Mouse (Mus musculus) liver, embryonic 12.5 days (tissue): ENCODE measurements around the gene Scamp2. TPM values are rescaled to one million over a fixed set of nuclear protein-coding genes. Genes with fewer than 3 reads are reported as not detected.

Experiments
- ATAC-seq: fragments of 200-750 bp; cut with Nextera tagmentation; 2 replicates; pipeline ENCODE4 v1.8.0; 2017; ENCODE audit warnings: moderate number of reproducible peaks, mild to moderate bottlenecking, moderate library complexity
- H3K27ac ChIP-seq: fragments of 300-500 bp; sonication (generic); 2 replicates; pipeline ENCODE4 v1.5.1; 2016; ENCODE audit warnings: mild to moderate bottlenecking
- H3K27me3 ChIP-seq: fragments of 300-500 bp; sonication (generic); replicated peaks from 2 replicates; pipeline ENCODE4 v1.6.1; 2016; ENCODE audit warnings: mild to moderate bottlenecking, moderate library complexity
- H3K36me3 ChIP-seq: fragments of 300-500 bp; sonication (generic); 2 replicates; pipeline ENCODE4 v1.6.1; 2016; ENCODE audit warnings: mild to moderate bottlenecking, moderate library complexity
- H3K4me1 ChIP-seq: fragments of 300-500 bp; sonication (generic); 2 replicates; pipeline ENCODE4 v1.6.1; 2016
- H3K4me2 ChIP-seq: fragments of 300-500 bp; sonication (generic); 2 replicates; pipeline ENCODE4 v1.6.1; 2016; ENCODE audit warnings: mild to moderate bottlenecking, moderate library complexity
- H3K4me3 ChIP-seq: fragments of 300-500 bp; sonication (generic); 2 replicates; pipeline ENCODE4 v1.5.1; 2016; ENCODE audit warnings: mild to moderate bottlenecking, moderate library complexity
- H3K9ac ChIP-seq: fragments of 300-500 bp; sonication (generic); 2 replicates; pipeline ENCODE4 v1.6.1; 2016; ENCODE audit warnings: mild to moderate bottlenecking, moderate library complexity
- H3K9me3 ChIP-seq: fragments of 300-500 bp; sonication (generic); replicated peaks from 2 replicates; pipeline ENCODE4 v1.6.1; 2016; ENCODE audit warnings: mild to moderate bottlenecking, moderate library complexity
- WGBS: fragments of 180-500 bp; shearing (Covaris S2); methylation state at CpG from one replicate; pipeline ENCODE4 v1.1.7; 2016; ENCODE audit not compliant: insufficient replicate concordance; 5-methylcytosine and 5-hydroxymethylcytosine counted together
- polyA plus RNA-seq: library from polyadenylated mRNA; unstranded; fragments of >200 nt; fragmentation: Nextera tagmentation; extraction: Ambion mirVana; gene quantifications from 2 replicates; pipeline ENCODE4 v1.2.1, GENCODE M21; 2016

Scamp2 gene
- polyA plus RNA-seq, 1 experiment from 2014 or later = 33.2 TPM

DNA sequence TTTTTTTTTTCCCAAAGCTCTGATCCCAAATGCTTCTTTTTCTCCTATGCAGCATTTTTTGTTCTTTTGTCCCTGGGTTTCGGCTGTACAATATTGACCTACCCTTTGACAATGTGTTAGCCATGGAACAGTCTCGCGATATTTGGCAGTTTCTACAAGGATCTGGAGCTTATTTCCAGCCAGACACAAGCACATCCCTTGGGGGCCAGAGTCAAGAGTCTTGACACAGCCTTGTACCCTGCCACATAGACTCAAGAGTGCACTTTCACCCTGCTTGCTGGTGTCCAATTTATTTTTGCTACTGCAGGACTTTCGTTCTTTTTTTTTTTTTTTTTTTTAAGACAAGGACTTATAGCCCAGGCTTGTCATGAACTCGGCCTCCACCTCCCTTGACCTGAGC lies 24.4 kb upstream of the Scamp2 start:
- 87% methylated on average over 5 of the region's 5 CpGs for WGBS
- Histone ChIP-seq H3K9ac (peak overlapping the region; percentile 93; the same call in 1 of the 2 replicates), H3K36me3 (peaks cover 63% of the 10 kb centered on the region), H3K4me1 (peaks cover 28% of the 10 kb centered on the region), H3K27me3 (no peaks in the 10 kb centered on the region), H3K9me3 (no peaks in the 10 kb centered on the region), H3K4me3 (peak overlapping the region; percentile 88), H3K27ac (0 out of 2 replicates have a peak overlapping the region, but pooled peaks have one; percentile 84), H3K4me2 (peak overlapping the region; percentile 78)
- no peak for ATAC-seq

DNA sequence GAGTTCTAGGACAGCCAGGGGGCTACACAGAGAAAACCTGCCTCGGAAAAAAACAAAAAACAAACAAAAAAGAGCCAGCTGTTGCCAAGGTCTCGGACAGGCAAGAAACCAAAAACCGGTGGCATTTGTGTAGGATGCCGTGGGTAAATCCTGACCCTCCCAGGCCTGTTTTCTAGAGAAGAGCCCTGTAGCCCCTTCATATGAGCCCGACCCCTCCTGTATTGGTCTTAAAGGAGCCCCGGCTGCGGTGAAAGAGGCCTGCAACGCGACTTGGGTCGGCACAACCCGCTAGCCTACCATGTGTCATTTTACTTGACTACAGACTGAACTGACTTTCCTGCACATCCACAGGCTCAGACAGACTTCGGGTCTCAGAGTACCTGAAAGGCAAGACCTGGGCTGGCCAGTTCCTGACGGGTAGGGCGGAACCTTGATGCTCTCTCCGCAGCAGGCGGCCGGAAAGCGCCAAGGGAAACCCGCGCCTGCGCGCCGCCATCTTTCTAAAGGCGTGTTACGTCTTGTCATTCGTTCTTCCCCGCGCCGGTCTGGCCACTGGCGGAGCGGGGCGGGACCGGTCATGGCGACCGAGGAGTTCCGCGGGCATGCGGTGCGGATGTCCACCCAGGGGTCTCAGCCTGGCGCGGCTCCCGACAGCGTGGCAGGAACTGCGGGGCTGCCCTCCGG lies 23.6 kb upstream of the Scamp2 start, which contains the start of gene Fam219b:
Gene Fam219b, plus strand, starts transcription at position 485 of the 684 bp plus-strand sequence.
- peak within 1 kb of the TSS; percentile 88 for H3K4me3 ChIP-seq
- peak within 1 kb of the TSS; percentile 78 for H3K4me2 ChIP-seq
- H3K36me3 ChIP-seq = peaks cover 62% of the 10 kb centered on the region
- H3K27ac ChIP-seq = peak within 1 kb of the TSS; percentile 84
- H3K9me3 ChIP-seq = no peaks in the 10 kb centered on the region
- H3K4me1 ChIP-seq = peaks cover 28% of the 10 kb centered on the region
- H3K27me3 ChIP-seq = no peaks in the 10 kb centered on the region
- H3K9ac ChIP-seq = peak within 1 kb of the TSS; percentile 93
- WGBS = 2% methylated on average over 45 of the region's 45 CpGs
- peak; percentile 91 for ATAC-seq

DNA sequence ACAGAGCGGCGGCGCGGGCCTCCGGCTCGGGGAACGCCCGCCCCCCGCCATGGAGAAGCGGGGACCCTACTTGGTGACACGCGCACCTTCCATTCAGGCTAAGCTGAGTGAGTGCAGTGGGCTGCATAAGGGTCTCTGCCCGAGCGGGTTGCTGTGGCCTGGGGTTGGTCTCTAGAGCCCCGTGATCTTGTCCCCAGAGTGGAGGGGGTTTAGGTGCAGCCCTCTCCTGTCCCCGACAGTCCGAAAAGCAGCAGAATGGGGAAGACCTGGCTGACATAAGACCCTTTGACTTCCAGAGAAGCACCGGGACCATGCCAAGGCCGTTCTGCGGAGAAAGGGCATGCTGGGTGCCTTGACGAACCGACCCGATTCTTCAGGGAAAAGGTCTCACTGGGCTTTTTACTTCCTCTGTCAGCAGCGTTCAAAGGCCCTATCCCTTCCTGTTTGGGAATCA lies 23.0 kb upstream of the Scamp2 start:
- Histone ChIP-seq H3K4me3 (peak overlapping the region; percentile 88), H3K9me3 (no peaks in the 10 kb centered on the region), H3K9ac (peak overlapping the region; percentile 93), H3K4me2 (peak overlapping the region; percentile 78), H3K27ac (peak overlapping the region; percentile 84), H3K27me3 (no peaks in the 10 kb centered on the region), H3K36me3 (peaks cover 62% of the 10 kb centered on the region), H3K4me1 (peaks cover 28% of the 10 kb centered on the region)
- WGBS = under 1% methylated on average over 24 of the region's 24 CpGs
- no peak; the same call in 1 of the 2 replicates for ATAC-seq

DNA sequence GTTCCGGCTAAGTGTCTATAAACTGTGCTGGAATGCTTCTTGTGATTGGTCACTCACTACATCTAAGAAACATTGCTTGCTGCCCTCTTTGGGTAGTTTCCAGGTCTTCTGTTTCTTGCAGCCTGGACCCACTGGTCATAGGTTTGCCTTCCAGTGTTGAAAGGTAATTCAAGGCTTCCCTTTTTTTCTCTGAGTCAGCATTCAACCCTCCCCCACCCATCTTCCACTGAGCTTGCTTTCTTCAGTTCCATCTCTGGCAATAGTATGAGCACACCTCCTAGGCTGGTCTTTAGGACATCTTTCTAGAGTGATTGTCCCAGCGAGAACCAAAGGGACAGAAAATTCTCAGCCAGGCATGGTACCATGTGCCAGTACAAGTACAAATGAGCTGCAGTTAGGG lies 21.2 kb upstream of the Scamp2 start:
- Histone ChIP-seq H3K4me2 (no peak overlapping the region), H3K9me3 (no peaks in the 10 kb centered on the region), H3K36me3 (peaks cover 63% of the 10 kb centered on the region), H3K9ac (no peak overlapping the region), H3K4me3 (no peak overlapping the region), H3K4me1 (peaks cover 28% of the 10 kb centered on the region), H3K27ac (no peak overlapping the region), H3K27me3 (no peaks in the 10 kb centered on the region)
- no peak for ATAC-seq
- 75% methylated on average over 2 of the region's 2 CpGs for WGBS

DNA sequence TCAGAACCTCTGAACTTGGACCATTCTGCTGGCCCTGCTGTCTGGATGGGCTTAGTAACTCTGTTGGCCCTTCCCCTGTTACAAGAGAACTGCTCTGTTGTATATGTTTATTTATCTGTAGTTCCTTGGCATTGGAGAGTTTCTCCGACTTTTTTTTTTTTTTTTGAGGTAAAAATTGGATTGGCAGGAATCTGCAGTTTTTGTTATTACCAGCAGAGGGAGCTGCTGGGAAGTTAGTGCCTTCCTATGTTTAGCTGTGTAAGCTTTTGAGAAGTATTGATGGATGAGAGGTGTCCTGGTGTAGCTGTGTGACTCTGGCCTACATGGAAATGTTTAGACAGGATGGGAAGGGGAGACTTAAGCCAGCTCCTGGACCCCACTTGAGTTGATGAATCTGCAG lies 19.4 kb upstream of the Scamp2 start:
- no peak overlapping the region for H3K4me2 ChIP-seq
- peaks cover 27% of the 10 kb centered on the region for H3K4me1 ChIP-seq
- H3K4me3 ChIP-seq = no peak overlapping the region
- 6% methylated on average over 1 of the region's 1 CpGs for WGBS
- H3K9ac ChIP-seq = no peak overlapping the region
- no peaks in the 10 kb centered on the region for H3K9me3 ChIP-seq
- ATAC-seq = no peak
- peaks cover 72% of the 10 kb centered on the region for H3K36me3 ChIP-seq
- H3K27me3 ChIP-seq = no peaks in the 10 kb centered on the region
- H3K27ac ChIP-seq = no peak overlapping the region

DNA sequence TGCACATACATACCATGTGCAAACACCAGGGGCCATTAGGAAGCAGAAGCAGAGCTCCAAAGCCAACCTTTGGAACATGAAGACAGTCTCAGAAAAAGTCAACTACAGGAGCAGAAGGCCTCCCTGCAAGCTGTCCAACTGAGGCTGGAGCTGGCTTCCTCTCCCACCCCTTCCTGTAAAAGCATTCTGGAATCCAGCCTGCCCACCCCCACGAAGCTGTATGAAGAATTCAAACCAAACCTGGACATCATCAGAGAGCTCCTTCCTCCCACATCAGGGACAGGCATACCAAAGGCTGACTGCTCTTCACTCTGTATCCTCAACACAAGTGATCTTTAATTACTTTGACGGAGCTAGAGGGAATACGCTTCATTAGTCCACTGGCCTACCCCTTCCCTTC lies 16.8 kb upstream of the Scamp2 start:
- H3K36me3 ChIP-seq = peaks cover 82% of the 10 kb centered on the region
- H3K27me3 ChIP-seq = no peaks in the 10 kb centered on the region
- H3K4me3 ChIP-seq = no peak overlapping the region
- no peak for ATAC-seq
- H3K4me1 ChIP-seq = peaks cover 25% of the 10 kb centered on the region
- no peak overlapping the region for H3K9ac ChIP-seq
- H3K4me2 ChIP-seq = no peak overlapping the region
- 68% methylated on average over 3 of the region's 3 CpGs for WGBS
- H3K9me3 ChIP-seq = no peaks in the 10 kb centered on the region
- no peak overlapping the region for H3K27ac ChIP-seq

DNA sequence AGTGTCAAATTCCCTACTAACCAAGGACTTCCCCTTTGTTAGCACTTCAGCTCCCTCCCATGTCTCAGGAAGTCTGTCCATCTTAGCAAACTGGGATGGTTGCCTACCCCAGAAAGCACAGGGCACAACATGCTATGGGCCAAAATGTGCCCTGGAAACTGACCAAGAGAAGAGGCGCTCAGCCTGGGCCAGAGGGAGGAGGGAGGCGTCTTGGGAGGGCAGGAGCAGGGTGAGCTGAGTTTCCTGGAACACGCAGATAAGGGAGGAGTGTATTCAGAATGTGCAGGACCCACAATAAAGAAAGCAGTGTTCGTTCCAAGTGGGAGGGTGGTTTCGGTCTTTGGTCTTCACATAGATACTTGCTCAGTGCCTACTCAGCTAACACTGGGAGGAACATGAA lies 13.5 kb upstream of the Scamp2 start:
- Histone ChIP-seq H3K9me3 (no peaks in the 10 kb centered on the region), H3K27ac (0 out of 2 replicates have a peak overlapping the region, but pooled peaks have one; percentile 15), H3K27me3 (no peaks in the 10 kb centered on the region), H3K4me3 (no peak overlapping the region), H3K36me3 (peaks cover 56% of the 10 kb centered on the region), H3K4me2 (peak overlapping the region; percentile 27), H3K9ac (no peak overlapping the region), H3K4me1 (peaks cover 34% of the 10 kb centered on the region)
- 26% methylated on average over 5 of the region's 5 CpGs for WGBS
- peak; percentile 45; the same call in 1 of the 2 replicates for ATAC-seq

DNA sequence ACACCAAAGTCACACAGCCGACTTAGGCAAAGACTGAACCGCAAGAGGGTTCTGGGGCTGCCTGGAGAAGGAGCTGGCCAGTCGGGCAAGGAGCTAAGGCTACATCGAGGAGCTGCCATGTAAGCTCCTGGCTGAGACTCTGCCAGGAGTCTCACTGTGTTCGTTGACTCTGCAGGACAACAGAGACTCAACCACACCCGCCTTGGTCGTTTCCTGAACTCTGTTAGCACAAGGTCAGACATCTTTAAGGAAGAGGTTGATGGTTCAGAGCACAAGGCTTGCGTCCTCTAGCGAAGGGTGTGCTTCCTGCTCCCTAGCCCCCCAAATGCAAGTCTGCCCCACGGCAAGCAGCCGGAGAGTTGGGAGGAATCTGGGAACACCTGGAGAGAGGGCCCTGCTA lies 12.9 kb upstream of the Scamp2 start:
- H3K4me1 ChIP-seq = peaks cover 36% of the 10 kb centered on the region
- no peak overlapping the region for H3K9ac ChIP-seq
- no peak for ATAC-seq
- H3K36me3 ChIP-seq = peaks cover 50% of the 10 kb centered on the region
- H3K9me3 ChIP-seq = no peaks in the 10 kb centered on the region
- H3K4me3 ChIP-seq = no peak overlapping the region
- no peak overlapping the region for H3K27ac ChIP-seq
- no peaks in the 10 kb centered on the region for H3K27me3 ChIP-seq
- peak overlapping the region; percentile 27 for H3K4me2 ChIP-seq
- WGBS = 81% methylated on average over 11 of the region's 11 CpGs

DNA sequence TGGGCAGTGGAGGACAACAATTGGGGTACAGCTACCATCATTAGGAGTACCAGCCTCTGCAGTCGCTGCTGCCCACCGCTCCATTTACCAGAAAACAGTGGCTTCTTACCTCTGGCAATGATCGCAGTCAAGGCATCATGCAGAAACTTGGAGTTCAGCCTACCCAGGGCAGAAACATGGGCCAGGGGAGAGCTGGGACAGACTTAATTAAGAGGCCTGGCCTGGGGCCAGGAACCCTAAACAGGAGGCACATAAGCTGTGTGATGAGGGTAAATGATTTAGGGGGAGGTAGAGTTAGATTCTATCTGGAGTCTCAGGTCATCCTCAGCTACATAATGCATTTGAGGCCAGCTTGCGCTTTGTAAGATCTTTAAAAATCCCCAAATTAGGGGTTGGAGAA lies 11.6 kb upstream of the Scamp2 start:
- Histone ChIP-seq H3K9me3 (no peaks in the 10 kb centered on the region), H3K36me3 (peaks cover 37% of the 10 kb centered on the region), H3K4me1 (peaks cover 40% of the 10 kb centered on the region), H3K9ac (no peak overlapping the region), H3K4me2 (no peak overlapping the region), H3K4me3 (no peak overlapping the region), H3K27ac (no peak overlapping the region), H3K27me3 (no peaks in the 10 kb centered on the region)
- WGBS = 91% methylated on average over 4 of the region's 4 CpGs
- ATAC-seq = no peak

DNA sequence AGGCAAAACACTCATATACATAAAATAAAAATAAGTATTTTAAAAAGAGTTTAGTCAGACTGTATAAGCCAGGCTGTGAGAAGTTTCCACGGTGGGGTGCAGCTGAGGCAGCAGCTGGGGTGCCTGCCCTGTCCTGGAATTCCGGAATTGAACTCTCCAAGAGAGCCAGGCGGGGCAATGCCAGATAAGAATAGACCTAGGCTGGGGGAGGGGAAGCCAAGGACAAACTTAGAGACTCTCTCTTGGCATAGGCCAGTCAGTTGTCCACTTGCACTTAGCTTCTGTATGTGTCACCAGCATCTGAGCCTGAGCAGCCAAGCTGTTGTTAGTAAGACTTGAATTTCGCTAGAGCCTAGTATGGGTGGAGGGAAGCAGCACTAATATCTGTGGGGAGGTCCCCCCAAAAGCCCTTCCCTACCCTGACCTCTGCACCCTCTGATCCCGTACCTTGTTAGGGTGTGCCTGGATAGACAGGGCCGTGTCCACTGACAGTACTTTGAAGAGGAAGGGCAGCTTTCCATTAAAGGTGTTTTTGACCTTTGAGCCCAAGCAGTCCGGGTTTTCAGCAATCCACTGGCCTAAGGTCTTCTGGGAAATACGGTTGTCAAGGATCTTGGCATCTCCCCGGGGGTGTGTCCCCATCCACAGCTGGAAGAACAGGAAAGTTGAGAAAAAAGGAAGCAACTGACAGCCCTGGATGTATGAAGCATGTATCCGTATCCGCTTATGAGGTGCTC lies 10.4 kb upstream of the Scamp2 start:
- 80% methylated on average over 11 of the region's 11 CpGs for WGBS
- no peaks in the 10 kb centered on the region for H3K9me3 ChIP-seq
- ATAC-seq = no peak
- no peak overlapping the region for H3K4me3 ChIP-seq
- H3K4me1 ChIP-seq = peaks cover 40% of the 10 kb centered on the region
- no peak overlapping the region for H3K27ac ChIP-seq
- H3K36me3 ChIP-seq = peaks cover 26% of the 10 kb centered on the region
- H3K27me3 ChIP-seq = no peaks in the 10 kb centered on the region
- no peak overlapping the region for H3K4me2 ChIP-seq
- H3K9ac ChIP-seq = no peak overlapping the region

DNA sequence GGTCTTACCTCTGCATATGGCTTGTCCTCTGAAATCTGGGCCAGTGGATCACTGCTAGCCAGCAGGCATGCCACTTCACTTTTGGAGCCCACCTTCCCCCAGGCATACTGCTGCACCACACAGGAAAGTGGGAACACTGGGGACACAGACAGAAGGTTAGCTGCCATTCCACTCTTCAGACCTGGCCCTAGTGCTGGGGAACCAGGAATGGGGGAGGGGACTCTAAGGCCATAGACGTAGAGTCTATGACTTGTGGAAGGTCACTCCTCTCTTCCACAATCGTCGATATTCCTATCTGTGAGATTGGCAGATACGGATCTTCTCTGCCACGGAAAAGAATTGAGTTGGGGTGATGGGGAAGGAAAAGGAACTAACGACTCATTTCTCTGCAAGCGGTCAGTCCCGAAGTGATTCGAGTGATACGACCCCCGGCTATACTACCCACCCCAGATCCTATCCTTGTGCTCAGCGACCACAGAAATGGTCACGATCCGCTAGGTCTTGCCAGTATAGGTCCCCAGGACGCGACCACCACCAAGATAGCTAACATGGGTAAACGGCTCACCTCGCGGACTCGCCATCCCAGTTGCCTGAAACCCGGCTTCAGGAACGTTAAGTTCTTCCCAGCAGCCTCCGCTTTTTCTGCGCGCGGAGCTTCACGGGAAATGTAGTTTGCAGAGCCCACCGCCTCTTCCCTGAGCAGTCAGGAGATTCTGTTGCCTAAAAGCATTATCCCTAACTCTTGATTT lies 8.4 kb upstream of the Scamp2 start, which contains the start of gene Mpi:
Gene Mpi, minus strand, starts transcription at position 625 of the 749 bp plus-strand sequence.
- peak; percentile 42; the same call in 1 of the 2 replicates for ATAC-seq
- Histone ChIP-seq H3K4me2 (peak within 1 kb of the TSS; percentile 79), H3K9ac (peak within 1 kb of the TSS; percentile 72), H3K4me3 (peak within 1 kb of the TSS; percentile 70), H3K36me3 (peaks cover 18% of the 10 kb centered on the region), H3K4me1 (peaks cover 36% of the 10 kb centered on the region), H3K9me3 (no peaks in the 10 kb centered on the region), H3K27ac (no peak within 1 kb of the TSS), H3K27me3 (no peaks in the 10 kb centered on the region)
- WGBS = 2% methylated on average over 28 of the region's 28 CpGs
